Mouse (Mus musculus) heart, adult 2 months (tissue): ENCODE measurements at regions not wholly inside any gene's neighbourhood (a gene's known extent, or its start where the extent isn't known, plus 50 kb on each side); places are given as distances from the start of the nearest gene placed in this dataset.

ENCODE experiments used
- DNase-seq, 2 experiments: peaks; one replicate each; pipeline ENCODE4 v3.0.0; 2021
- H3K27ac ChIP-seq: fragments of 200-600 bp; 2 replicates; pipeline ENCODE4 v1.8.1; 2022
- H3K27me3 ChIP-seq: fragments of 200-500 bp; 2 replicates; pipeline ENCODE4 v1.6.1; 2012; ENCODE audit warnings: mild to moderate bottlenecking, low read length, inconsistent platforms, mixed read lengths; ENCODE audit not compliant: control insufficient read depth, insufficient read depth
- H3K36me3 ChIP-seq: fragments of 200-500 bp; 2 replicates; pipeline ENCODE4 v1.6.1; 2012; ENCODE audit warnings: low read length, inconsistent platforms; ENCODE audit not compliant: control insufficient read depth, insufficient read depth
- H3K4me1 ChIP-seq: fragments of 200-500 bp; 2 replicates; pipeline ENCODE4 v1.6.1; 2011; ENCODE audit warnings: low read length; ENCODE audit not compliant: control insufficient read depth, insufficient read depth
- H3K4me3 ChIP-seq: fragments of 200-600 bp; 2 replicates; pipeline ENCODE4 v1.8.1; 2022
- H3K79me2 ChIP-seq: fragments of 200-500 bp; replicated peaks from 2 replicates; pipeline ENCODE4 v1.6.1; 2012; ENCODE audit warnings: mild to moderate bottlenecking, inconsistent platforms, low read length, moderate library complexity, mixed read lengths; ENCODE audit not compliant: control insufficient read depth, insufficient read depth
- H3K9ac ChIP-seq: fragments of 200-500 bp; 2 replicates; pipeline ENCODE4 v1.6.1; 2012; ENCODE audit warnings: low read depth, mild to moderate bottlenecking, control low read depth, inconsistent platforms, low read length, mixed read lengths
- CTCF ChIP-seq: fragments of 200-600 bp; IDR thresholded peaks from 2 replicates; pipeline ENCODE4 v1.8.1; 2022; ENCODE audit warnings: antibody characterized with exemption, mild to moderate bottlenecking, moderate library complexity
- EP300 ChIP-seq: fragments of 200-500 bp; IDR thresholded peaks from 2 replicates; pipeline ENCODE4 v1.6.1; 2011; ENCODE audit warnings: low read depth, low read length, control low read depth; ENCODE audit not compliant: insufficient read depth
- POLR2A ChIP-seq: fragments of 200-500 bp; IDR thresholded peaks from 2 replicates; pipeline ENCODE4 v1.6.1; 2011; ENCODE audit warnings: mild to moderate bottlenecking, low read depth, low read length, control low read depth; ENCODE audit not compliant: insufficient read depth
- WGBS: fragments of 180-500 bp; shearing (Covaris S2); methylation state at CpG from one replicate; pipeline ENCODE4 v1.1.7; 2018; 5-methylcytosine and 5-hydroxymethylcytosine counted together
- intact Hi-C: fragments of 180-260 bp; cut with DNase I; formaldehyde crosslinking; loops from one replicate; pipeline ENCODE4 v1.15.1; 2025

DNA sequence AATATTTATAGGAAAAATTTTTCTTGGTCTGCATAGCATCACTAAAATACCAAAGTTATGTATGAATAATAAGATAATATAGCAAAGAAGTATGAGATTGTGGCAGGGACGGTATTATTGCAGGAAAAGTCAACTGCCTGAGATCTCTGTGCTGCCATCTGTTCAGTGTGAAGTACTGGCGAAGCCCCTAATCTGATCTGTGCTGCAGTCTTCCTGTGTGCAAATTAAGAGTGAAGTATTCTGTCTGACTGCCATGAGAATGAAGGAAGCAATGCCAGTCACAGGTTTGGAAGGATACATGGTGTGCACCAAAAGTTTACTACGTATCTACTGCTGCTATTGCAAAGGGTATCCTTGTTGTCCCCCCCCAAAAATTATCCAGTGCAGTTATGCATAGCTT lies 501.5 kb downstream of the Rab28 start:
- no peak for TF ChIP-seq CTCF
- no peak for TF ChIP-seq EP300
- TF ChIP-seq POLR2A, result no peak
- Histone ChIP-seq H3K27ac (no peak overlapping the region), H3K4me1 (no peaks in the 10 kb centered on the region), H3K27me3 (no peaks in the 10 kb centered on the region), H3K9ac (no peak overlapping the region), H3K4me3 (no peak overlapping the region), H3K79me2 (no peaks in the 10 kb centered on the region), H3K36me3 (no peaks in the 10 kb centered on the region)
- WGBS, result 63% methylated on average over 3 of the region's 3 CpGs
- DNase-seq, result no peak
- intact Hi-C loops, result no loop called here

DNA sequence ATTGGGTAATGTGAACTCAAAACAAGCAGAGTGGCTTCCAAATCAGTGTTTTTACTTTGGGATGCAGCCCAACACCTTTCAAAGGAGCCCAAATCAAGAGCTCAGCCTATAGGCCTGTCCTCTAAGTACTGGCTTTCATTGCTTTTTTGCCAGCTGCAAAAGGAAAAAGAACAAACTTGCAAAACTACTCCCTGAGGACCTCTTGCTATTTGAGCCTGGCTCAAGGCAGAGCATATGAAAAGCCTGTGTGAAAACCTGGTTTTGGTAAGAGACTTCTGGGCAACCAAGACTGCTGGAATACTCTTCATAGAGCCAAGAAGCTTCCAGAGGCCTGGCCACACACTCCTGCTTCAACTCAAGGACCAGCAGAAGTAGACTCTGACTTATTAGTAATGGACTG lies 503.5 kb downstream of the Rab28 start:
- H3K4me1 ChIP-seq, result no peaks in the 10 kb centered on the region
- no peaks in the 10 kb centered on the region for H3K36me3 ChIP-seq
- no peak overlapping the region for H3K27ac ChIP-seq
- H3K79me2 ChIP-seq, result no peaks in the 10 kb centered on the region
- no peak for TF ChIP-seq POLR2A
- TF ChIP-seq CTCF, result no peak
- TF ChIP-seq EP300, result no peak
- intact Hi-C loops, result no loop called here
- no peaks in the 10 kb centered on the region for H3K27me3 ChIP-seq
- no peak for DNase-seq
- no peak overlapping the region for H3K9ac ChIP-seq
- H3K4me3 ChIP-seq, result no peak overlapping the region

DNA sequence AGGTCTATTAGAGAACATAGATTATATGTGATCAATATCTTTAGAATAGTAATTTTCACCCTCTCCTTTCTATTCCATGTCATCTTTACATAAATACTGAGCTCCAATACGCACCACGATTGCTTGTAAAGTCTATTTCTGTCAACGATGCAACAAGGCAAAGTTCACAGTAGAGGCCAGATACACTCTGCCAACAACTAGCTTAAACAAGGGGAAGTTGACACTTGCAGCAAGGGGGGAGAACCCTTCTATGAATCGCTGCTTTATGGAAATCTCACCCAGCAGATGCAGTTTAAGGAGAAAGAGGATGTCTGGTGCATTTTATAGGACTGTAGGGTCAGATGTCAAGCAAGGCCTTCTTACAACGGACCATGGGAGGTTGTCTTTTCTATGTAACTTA lies 520.8 kb downstream of the Rab28 start:
- no peak overlapping the region for H3K4me3 ChIP-seq
- intact Hi-C loops, result no loop called here
- no peak for TF ChIP-seq EP300
- no peak for TF ChIP-seq POLR2A
- TF ChIP-seq CTCF, result no peak
- no peaks in the 10 kb centered on the region for H3K4me1 ChIP-seq
- no peak overlapping the region for H3K27ac ChIP-seq
- 47% methylated on average over 5 of the region's 5 CpGs for WGBS
- H3K36me3 ChIP-seq, result no peaks in the 10 kb centered on the region
- H3K9ac ChIP-seq, result no peak overlapping the region
- no peak for DNase-seq
- H3K27me3 ChIP-seq, result no peaks in the 10 kb centered on the region
- no peaks in the 10 kb centered on the region for H3K79me2 ChIP-seq

DNA sequence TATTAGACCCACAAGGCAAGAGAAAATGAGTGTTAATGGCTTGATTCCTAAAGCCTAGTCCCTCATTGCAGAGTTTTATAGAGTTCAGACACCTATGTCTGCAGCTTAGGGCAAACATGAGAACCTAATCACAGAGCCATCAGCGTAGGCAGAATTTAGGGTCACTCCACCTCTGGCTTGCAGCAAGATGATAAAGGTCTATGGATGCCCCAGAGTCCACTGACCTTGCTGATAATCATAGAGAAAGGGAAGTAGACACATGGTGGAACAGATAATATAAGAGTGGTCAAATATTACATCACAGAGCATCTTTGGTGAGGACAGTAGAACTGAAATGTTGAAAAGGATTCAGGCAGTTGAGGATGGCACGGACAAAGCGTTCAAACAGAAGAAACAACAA lies 530.7 kb downstream of the Rab28 start:
- no peak for DNase-seq
- 68% methylated on average over 3 of the region's 3 CpGs for WGBS
- Histone ChIP-seq H3K79me2 (no peaks in the 10 kb centered on the region), H3K27me3 (no peaks in the 10 kb centered on the region), H3K4me3 (no peak overlapping the region), H3K27ac (no peak overlapping the region), H3K4me1 (no peaks in the 10 kb centered on the region), H3K36me3 (no peaks in the 10 kb centered on the region), H3K9ac (no peak overlapping the region)
- TF ChIP-seq POLR2A (no peak), EP300 (no peak), CTCF (no peak)
- intact Hi-C loops, result no loop called here

DNA sequence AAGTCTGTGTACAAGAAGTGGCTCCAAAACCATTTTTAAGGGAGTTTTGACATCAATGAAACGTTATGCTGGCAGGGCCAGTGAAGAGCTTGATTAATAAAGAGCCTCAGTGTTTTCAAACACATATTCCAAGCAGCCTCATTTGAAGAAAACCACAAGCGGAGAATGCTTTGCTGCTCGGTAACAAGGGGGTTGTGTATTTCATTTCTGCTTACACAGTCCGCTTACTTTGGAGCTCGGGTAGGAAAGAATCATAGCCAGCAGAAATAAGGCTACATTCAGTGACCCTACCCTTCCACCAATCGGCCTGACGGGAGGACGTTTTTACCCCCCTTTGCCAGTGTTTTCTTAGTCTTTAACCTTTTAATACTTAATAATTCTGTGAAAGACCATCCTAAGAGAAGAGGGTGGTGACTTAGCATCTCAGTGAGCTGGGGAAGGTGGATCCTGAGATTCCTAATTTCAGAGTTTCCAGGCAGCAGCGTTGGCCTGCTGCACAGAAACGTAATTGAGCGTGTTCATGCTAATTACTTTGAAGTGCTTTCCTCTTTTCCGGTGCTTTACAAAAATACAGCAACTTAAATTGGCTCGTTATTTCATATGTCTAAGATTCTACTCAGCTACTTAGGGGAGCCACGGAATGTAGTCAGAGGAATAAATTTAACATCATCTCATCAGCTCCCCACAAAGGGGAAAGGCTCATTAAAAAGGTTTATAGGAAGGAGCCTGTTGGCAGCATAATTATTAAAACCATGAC lies 541.9 kb downstream of the Rab28 start:
- TF ChIP-seq EP300, result no peak
- no peak for TF ChIP-seq CTCF
- no peak for TF ChIP-seq POLR2A
- Histone ChIP-seq H3K27ac (no peak overlapping the region), H3K4me3 (no peak overlapping the region), H3K79me2 (no peaks in the 10 kb centered on the region), H3K36me3 (no peaks in the 10 kb centered on the region), H3K27me3 (no peaks in the 10 kb centered on the region), H3K4me1 (no peaks in the 10 kb centered on the region), H3K9ac (no peak overlapping the region)
- intact Hi-C loops, result no loop called here
- DNase-seq, result no peak
- WGBS, result 75% methylated on average over 14 of the region's 14 CpGs

DNA sequence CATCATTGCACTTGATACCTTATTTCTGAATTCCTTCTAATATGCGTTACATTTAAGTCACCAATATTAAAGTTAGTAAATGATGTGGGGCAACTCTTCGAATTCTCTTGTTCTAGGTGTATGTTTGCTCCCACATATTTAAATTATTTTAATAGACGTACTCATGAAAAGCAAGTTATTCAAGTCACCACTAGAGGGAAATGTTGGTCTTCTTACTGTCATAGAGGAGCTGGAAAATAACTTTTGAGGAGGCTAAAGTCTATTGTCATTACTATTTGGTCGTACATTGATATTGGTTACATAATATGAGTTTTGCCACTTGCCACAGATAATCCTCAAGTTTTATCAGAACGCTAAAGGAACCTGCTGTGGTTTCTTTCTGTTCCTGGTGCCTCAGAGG lies 582.9 kb downstream of the Rab28 start:
- H3K27me3 ChIP-seq, result no peaks in the 10 kb centered on the region
- H3K79me2 ChIP-seq, result no peaks in the 10 kb centered on the region
- H3K4me3 ChIP-seq, result no peak overlapping the region
- no peak for TF ChIP-seq EP300
- TF ChIP-seq CTCF, result peak; percentile 65
- TF ChIP-seq POLR2A, result no peak
- no peaks in the 10 kb centered on the region for H3K36me3 ChIP-seq
- no peak overlapping the region for H3K9ac ChIP-seq
- no peak overlapping the region for H3K27ac ChIP-seq
- 19% methylated on average over 5 of the region's 5 CpGs for WGBS
- DNase-seq, result no peak
- no peaks in the 10 kb centered on the region for H3K4me1 ChIP-seq
- intact Hi-C loops, result loop anchor here (1.0 kb wide), 1 partner anchor 643 kb away; no protein-coding TSS in a partner anchor
